Mouse (Mus musculus) E14TG2a.4 (cell line): ENCODE data around the gene Cerkl.

Experiments used
- CTCF ChIP-seq: conservative IDR thresholded peaks from 2 replicates; pipeline ENCODE4 v1.5.1; 2014; ENCODE audit warnings: low read length
- NANOG ChIP-seq: IDR thresholded peaks from 2 replicates; pipeline ENCODE4 v1.6.1; 2014; ENCODE audit warnings: borderline replicate concordance, low read length, mixed read lengths

DNA sequence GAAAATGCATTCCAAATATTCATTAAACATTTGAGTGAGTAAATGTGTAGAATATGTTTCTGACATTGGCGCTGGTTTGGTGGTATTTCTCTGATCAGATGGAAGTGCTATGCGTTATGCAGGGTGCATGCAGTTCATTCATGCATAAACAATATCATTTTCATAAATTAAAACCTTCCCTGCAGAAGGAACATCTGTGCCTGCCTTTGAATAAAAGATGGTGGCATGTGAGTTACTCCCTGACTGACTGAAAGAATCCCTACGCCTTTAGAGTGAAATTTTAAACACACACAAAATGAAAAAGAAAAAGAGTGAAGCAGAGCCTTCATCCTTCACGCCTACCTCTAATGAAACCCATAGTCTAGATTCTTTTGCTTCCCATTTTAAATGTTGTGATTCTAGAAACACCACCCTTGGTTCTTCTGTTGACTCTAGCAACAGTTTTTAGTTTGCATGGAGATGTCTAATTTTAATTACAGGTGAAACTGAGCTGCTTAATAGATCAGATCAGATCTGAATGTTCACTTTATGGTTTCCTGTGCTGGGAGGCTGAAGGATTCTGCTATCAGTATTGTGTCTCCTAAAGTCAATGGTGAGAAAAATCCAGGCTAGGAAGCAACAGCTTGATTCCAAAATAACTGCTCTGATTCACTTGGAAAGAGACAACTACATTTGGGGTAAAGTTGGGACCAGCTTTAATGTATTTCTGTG is 5.7 kb downstream of the Cerkl start:
- TF ChIP-seq CTCF (no peak), NANOG (no peak)
